Mouse (Mus musculus) left cerebral cortex, adult 9 months (tissue): ENCODE data around the gene Brcc3.

Source experiments
- DNase-seq, 2 experiments: peaks; one replicate each; pipeline ENCODE4 v3.0.0; 2022; ENCODE audit warnings: low spot score in 2 of 2

Brcc3 gene

GRCm38 (mm10) chrX:75415936-75416785 lies at the start of gene Brcc3, which contains the start of the genes Cmc4 and Mtcp1:
Gene Brcc3, plus strand, starts transcription at chrX:75416628.
Gene Cmc4, minus strand, starts transcription at chrX:75416584.
Gene Mtcp1, minus strand, starts transcription at chrX:75416588.
- peak; percentile 70 to 84 for DNase-seq

GRCm38 (mm10) chrX:75370197-75370596 lies 46.2 kb upstream of the Brcc3 start:
- DNase-seq: no peak

- no peak for DNase-seq
Measured at GRCm38 (mm10) chrX:75372666-75373425, 43.6 kb upstream of the Brcc3 start.

GRCm38 (mm10) chrX:75376815-75377214 lies 39.6 kb upstream of the Brcc3 start:
- no peak for DNase-seq

- DNase-seq: no peak
Measured at GRCm38 (mm10) chrX:75381176-75381575, 35.3 kb upstream of the Brcc3 start.

- no peak for DNase-seq
Measured at GRCm38 (mm10) chrX:75381699-75382098, 34.7 kb upstream of the Brcc3 start.

GRCm38 (mm10) chrX:75382195-75382771 lies 34.1 kb upstream of the Brcc3 start, which contains the start of the genes Fundc2 and F8:
Gene Fundc2, plus strand, starts transcription at chrX:75382399.
Gene F8, minus strand, starts transcription at chrX:75382615.
- peak; percentile 16 to 46 for DNase-seq

GRCm38 (mm10) chrX:75399471-75399870 lies 17.0 kb upstream of the Brcc3 start:
- no peak for DNase-seq

GRCm38 (mm10) chrX:75402668-75403067 lies 13.8 kb upstream of the Brcc3 start:
- DNase-seq: no peak

GRCm38 (mm10) chrX:75403350-75403749 lies 13.1 kb upstream of the Brcc3 start:
- DNase-seq: no peak

- DNase-seq: no peak
Measured at GRCm38 (mm10) chrX:75409711-75410110, 6.7 kb upstream of the Brcc3 start.

- no peak for DNase-seq
Measured at GRCm38 (mm10) chrX:75454597-75454996, 38.2 kb downstream of the Brcc3 start.

- peak in 1 of 2 experiments; percentile 47 for DNase-seq
Measured at GRCm38 (mm10) chrX:75475182-75475644, 58.8 kb downstream of the Brcc3 start.

GRCm38 (mm10) chrX:75489886-75490285 lies 73.5 kb downstream of the Brcc3 start:
- DNase-seq: no peak
